Mouse (Mus musculus) midbrain, embryonic 11.5 days (tissue): Measurements from ENCODE around the gene Pik3cd. TPM values are rescaled to one million over a fixed set of nuclear protein-coding genes. Genes with fewer than 3 reads are reported as not detected.

Experiments used
- ATAC-seq: fragments of 200-750 bp; cut with Nextera tagmentation; 2 replicates; pipeline ENCODE4 v1.8.0; 2017; ENCODE audit warnings: moderate TSS enrichment, moderate library complexity; ENCODE audit not compliant: low FRiP score
- DNase-seq: peaks from one replicate; pipeline ENCODE4 v3.0.0; 2015; ENCODE audit warnings: low spot score; ENCODE audit errors: missing footprints
- H3K27ac ChIP-seq: fragments of 300-500 bp; sonication (generic); 2 replicates; pipeline ENCODE4 v1.5.1; 2014; ENCODE audit warnings: low read depth, low read length
- H3K27me3 ChIP-seq: fragments of 300-500 bp; sonication (generic); 2 replicates; pipeline ENCODE4 v1.6.1; 2014; ENCODE audit warnings: mild to moderate bottlenecking, low read length, moderate library complexity, mixed read lengths; ENCODE audit not compliant: control insufficient read depth, insufficient read depth
- H3K36me3 ChIP-seq: fragments of 300-500 bp; sonication (generic); 2 replicates; pipeline ENCODE4 v1.6.1; 2014; ENCODE audit warnings: mild to moderate bottlenecking, low read length, moderate library complexity, mixed read lengths; ENCODE audit not compliant: control insufficient read depth, insufficient read depth
- H3K4me1 ChIP-seq: fragments of 300-500 bp; sonication (generic); 2 replicates; pipeline ENCODE4 v1.6.1; 2014; ENCODE audit warnings: low read length; ENCODE audit not compliant: control insufficient read depth, insufficient read depth
- H3K4me2 ChIP-seq: fragments of 300-500 bp; sonication (generic); 2 replicates; pipeline ENCODE4 v1.6.1; 2014; ENCODE audit warnings: mild to moderate bottlenecking, moderate library complexity
- H3K4me3 ChIP-seq: fragments of 300-500 bp; sonication (generic); 2 replicates; pipeline ENCODE4 v1.5.1; 2014; ENCODE audit warnings: low read depth, low read length
- H3K9ac ChIP-seq: fragments of 300-500 bp; sonication (generic); 2 replicates; pipeline ENCODE4 v1.6.1; 2014; ENCODE audit warnings: low read length
- H3K9me3 ChIP-seq: fragments of 300-500 bp; sonication (generic); 2 replicates; pipeline ENCODE4 v1.6.1; 2016; ENCODE audit warnings: low read length; ENCODE audit not compliant: control insufficient read depth
- WGBS: fragments of 180-500 bp; shearing (Covaris S2); extraction: QIAGEN DNeasy Blood & Tissue Kit; methylation state at CpG from one replicate; pipeline ENCODE4 v1.1.7; 2014; 5-methylcytosine and 5-hydroxymethylcytosine counted together
- microRNA-seq: library from miRNA; unstranded; fragments of <30 nt; microRNA quantifications from one replicate; pipeline ENCODE4, GENCODE M21; 2017
- polyA plus RNA-seq: library from polyadenylated mRNA; unstranded; fragments of >200 nt; fragmentation: Nextera tagmentation; extraction: Ambion mirVana; gene quantifications from 2 replicates; pipeline ENCODE4 v1.2.1, GENCODE M21; 2014

The Pik3cd gene
- polyA plus RNA-seq, 1 experiment from 2014 or later, result 8.7 TPM

DNA sequence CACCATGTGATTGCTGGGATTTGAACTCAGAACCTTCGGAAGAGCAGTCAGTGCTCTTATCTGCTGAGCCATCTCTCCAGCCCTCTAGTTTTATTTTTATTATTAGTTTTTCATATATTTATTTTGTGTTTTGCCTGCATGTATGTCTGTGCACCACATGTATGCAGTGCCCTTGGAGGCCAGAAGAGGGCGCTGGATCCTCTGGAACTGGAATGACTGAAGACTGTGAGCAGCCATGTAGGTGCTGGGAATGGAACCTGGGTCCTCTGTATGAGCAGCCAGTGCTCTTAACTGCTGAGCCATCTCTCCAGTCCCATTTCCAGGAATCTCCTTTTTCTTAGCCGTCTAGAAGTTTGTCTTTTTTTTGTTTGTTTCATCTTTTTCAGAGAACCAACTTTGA, 97.9 kb downstream of the Pik3cd start:
- H3K4me2 ChIP-seq, result no peak overlapping the region
- peaks cover 21% of the 10 kb centered on the region for H3K4me1 ChIP-seq
- no peak overlapping the region for H3K27ac ChIP-seq
- H3K9me3 ChIP-seq, result no peaks in the 10 kb centered on the region; the same call in 1 of the 2 replicates
- peak; percentile 69 for DNase-seq
- H3K9ac ChIP-seq, result no peak overlapping the region
- no peak for ATAC-seq
- no peaks in the 10 kb centered on the region for H3K27me3 ChIP-seq
- 86% methylated on average over 3 of the region's 3 CpGs for WGBS
- no peak overlapping the region for H3K4me3 ChIP-seq
- H3K36me3 ChIP-seq, result no peaks in the 10 kb centered on the region

DNA sequence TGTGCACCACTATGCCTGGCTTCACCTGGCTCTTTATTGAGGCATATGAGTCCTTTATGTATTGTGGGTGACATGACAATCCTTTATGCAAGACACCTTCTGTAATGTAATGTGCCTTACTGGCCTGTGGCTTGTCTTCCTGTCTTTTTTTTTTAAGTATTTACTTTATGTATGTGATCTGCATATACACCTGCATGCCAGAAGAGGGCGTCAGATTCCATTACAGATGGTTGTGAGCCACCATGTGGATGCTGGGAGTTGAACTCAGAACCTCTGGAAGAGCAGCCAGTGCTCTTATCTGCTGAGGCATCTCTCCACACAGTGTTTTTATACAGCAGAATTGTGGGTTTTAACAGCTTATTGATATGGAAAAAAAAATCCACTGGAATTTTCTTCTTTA, 98.5 kb downstream of the Pik3cd start:
- H3K4me1 ChIP-seq, result peaks cover 21% of the 10 kb centered on the region
- no peaks in the 10 kb centered on the region; the same call in 1 of the 2 replicates for H3K9me3 ChIP-seq
- WGBS, result 67% methylated on average over 1 of the region's 1 CpGs
- no peak for DNase-seq
- no peaks in the 10 kb centered on the region for H3K27me3 ChIP-seq
- H3K4me3 ChIP-seq, result no peak overlapping the region
- H3K27ac ChIP-seq, result no peak overlapping the region
- H3K9ac ChIP-seq, result no peak overlapping the region
- no peaks in the 10 kb centered on the region for H3K36me3 ChIP-seq
- no peak overlapping the region for H3K4me2 ChIP-seq
- ATAC-seq, result no peak

DNA sequence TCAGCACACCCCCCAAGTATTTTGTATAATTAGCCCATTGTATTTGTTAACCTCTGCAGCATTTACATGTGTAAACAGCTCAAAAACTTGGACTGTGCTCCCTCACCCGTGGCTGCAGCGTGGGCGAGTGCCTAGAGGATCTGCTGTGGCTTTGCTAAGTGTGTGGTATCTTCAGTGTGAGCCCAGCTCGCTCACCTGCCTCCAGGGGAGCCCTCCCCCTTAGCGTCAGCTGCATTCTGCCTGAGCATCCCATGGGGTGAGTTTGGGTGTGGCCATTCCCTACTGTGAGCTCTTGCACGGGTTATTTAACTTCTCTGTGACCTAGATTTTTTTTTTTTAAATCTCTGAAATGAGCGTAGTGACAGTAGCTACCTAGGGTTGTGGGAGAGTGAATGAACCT, 100.1 kb downstream of the Pik3cd start:
- Histone ChIP-seq H3K9me3 (no peaks in the 10 kb centered on the region; the same call in 1 of the 2 replicates), H3K4me2 (no peak overlapping the region), H3K27me3 (no peaks in the 10 kb centered on the region), H3K27ac (no peak overlapping the region), H3K4me3 (no peak overlapping the region), H3K36me3 (no peaks in the 10 kb centered on the region), H3K9ac (no peak overlapping the region), H3K4me1 (peaks cover 14% of the 10 kb centered on the region)
- DNase-seq (peak; percentile 68), ATAC-seq (no peak)
- WGBS, result 46% methylated on average over 7 of the region's 7 CpGs

DNA sequence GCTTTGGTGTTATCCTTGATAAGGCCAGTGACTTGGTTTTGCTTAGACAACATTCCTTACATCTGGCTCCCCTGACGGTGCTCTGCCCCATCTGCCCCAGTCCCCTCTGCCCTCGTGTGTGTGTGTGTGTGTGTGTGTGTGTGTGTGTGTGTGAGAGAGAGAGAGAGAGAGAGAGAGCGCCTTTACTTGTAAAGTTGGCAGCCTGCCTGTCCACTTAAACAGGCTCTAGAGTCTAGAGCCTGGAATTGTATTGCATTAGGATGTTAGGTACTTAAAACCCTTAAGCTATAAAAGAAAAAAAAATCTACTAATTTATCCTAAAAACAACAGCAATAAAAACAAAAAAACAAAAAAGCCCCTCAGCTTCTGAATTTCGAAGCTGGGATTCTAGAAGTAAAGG, 100.9 kb downstream of the Pik3cd start:
- H3K27me3 ChIP-seq, result no peaks in the 10 kb centered on the region
- H3K4me3 ChIP-seq, result no peak overlapping the region
- no peak overlapping the region for H3K4me2 ChIP-seq
- DNase-seq (peak; percentile 77), ATAC-seq (no peak)
- WGBS, result 66% methylated on average over 4 of the region's 4 CpGs
- no peak overlapping the region for H3K9ac ChIP-seq
- no peak overlapping the region for H3K27ac ChIP-seq
- H3K4me1 ChIP-seq, result peaks cover 7% of the 10 kb centered on the region
- H3K9me3 ChIP-seq, result no peaks in the 10 kb centered on the region; the same call in 1 of the 2 replicates
- H3K36me3 ChIP-seq, result no peaks in the 10 kb centered on the region

DNA sequence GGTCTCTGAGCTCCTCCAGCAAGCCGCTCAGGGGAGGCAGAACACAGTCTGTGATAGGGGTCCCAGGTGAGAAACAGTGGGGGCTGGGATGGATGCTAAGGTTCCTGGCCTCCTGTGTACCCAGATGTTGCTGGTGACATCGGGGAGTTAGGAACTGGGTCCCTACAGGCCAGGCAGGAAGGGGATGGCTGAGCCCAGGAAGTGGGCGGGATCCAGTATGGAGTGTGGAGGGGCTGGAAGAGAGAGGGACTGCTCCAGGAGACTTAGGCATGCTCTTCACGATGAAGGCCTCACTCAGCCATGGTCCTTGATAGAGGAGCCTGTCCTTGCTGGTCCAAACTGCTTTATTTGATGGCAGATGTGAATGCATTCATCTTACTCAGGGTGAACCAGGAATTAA, 102.2 kb downstream of the Pik3cd start:
- H3K27ac ChIP-seq, result no peak overlapping the region
- ATAC-seq (no peak), DNase-seq (peak; percentile 41)
- peaks cover 5% of the 10 kb centered on the region; the same call in 1 of the 2 replicates for H3K4me1 ChIP-seq
- no peaks in the 10 kb centered on the region; the same call in 1 of the 2 replicates for H3K9me3 ChIP-seq
- no peak overlapping the region for H3K4me3 ChIP-seq
- H3K27me3 ChIP-seq, result no peaks in the 10 kb centered on the region
- no peaks in the 10 kb centered on the region for H3K36me3 ChIP-seq
- no peak overlapping the region for H3K4me2 ChIP-seq
- WGBS, result 89% methylated on average over 4 of the region's 4 CpGs
- no peak overlapping the region for H3K9ac ChIP-seq

DNA sequence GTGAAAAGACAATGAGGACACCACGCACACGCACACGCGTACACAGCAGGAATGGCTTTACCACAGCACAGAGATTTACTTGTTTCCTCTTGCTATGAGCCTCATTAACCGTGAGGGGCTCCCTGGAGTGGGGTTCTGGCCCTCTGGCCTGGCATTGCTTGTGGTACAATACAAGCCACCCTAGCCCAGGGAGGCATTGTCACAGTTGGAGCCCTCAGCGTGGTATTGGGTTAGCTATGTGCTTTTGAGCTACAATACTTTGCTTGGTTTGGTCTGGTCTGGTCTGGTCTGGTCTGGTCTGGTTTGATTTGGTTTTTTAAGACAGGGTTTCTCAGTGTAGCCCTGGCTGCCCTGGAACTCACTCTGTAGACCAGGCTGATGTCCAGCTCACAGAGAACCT, 102.8 kb downstream of the Pik3cd start:
- Histone ChIP-seq H3K27me3 (no peaks in the 10 kb centered on the region), H3K4me1 (peaks cover 7% of the 10 kb centered on the region; the same call in 1 of the 2 replicates)

More for the DNA sequence above, 102.8 kb downstream of the Pik3cd start:
- Histone ChIP-seq H3K36me3 (no peaks in the 10 kb centered on the region), H3K4me2 (no peak overlapping the region), H3K27ac (no peak overlapping the region), H3K9me3 (no peaks in the 10 kb centered on the region; the same call in 1 of the 2 replicates), H3K9ac (no peak overlapping the region), H3K4me3 (no peak overlapping the region)
- no peak for ATAC-seq
- peak; percentile 57 for DNase-seq
- 91% methylated on average over 6 of the region's 6 CpGs for WGBS

Small RNA genes lying within 50 kb of the gene (microRNA-seq; reads per million reads assigned to microRNA genes)
- gene Mir7023, result not detected

Other genes with a start within 250 kb of the Pik3cd start
- gene Rbp7, start 247.6 kb downstream of the Pik3cd start, polyA plus RNA-seq, result not detected in 2 replicates
- not detected in 2 replicates for gene Tmem274, start 225.2 kb downstream of the Pik3cd start, polyA plus RNA-seq
- 15.1 and 15.5 TPM in 2 replicates for gene Nmnat1, start 217.4 kb downstream of the Pik3cd start, polyA plus RNA-seq
- gene Lzic, start 217.3 kb downstream of the Pik3cd start, polyA plus RNA-seq, result 48.2 and 50.1 TPM in 2 replicates
- 55.9 and 59.4 TPM in 2 replicates for gene Ctnnbip1, start 184.3 kb downstream of the Pik3cd start, polyA plus RNA-seq
- gene Clstn1, start 116.1 kb downstream of the Pik3cd start, polyA plus RNA-seq, result 34.3 and 41.8 TPM in 2 replicates
- gene Tmem201, start 35.5 kb upstream of the Pik3cd start, polyA plus RNA-seq, result 15.8 and 18.4 TPM in 2 replicates
- gene Slc25a33, start 71.7 kb upstream of the Pik3cd start, polyA plus RNA-seq, result 18.6 and 21.4 TPM in 2 replicates